Mouse (Mus musculus): ENCODE data around the gene Ric3.
A peak's percentile ranks its signal among the peaks of the same experiment; 100 is the strongest.

Ric3 gene

GRCm38 (mm10) chr7:109050831-109051230, 32.3 kb downstream of the Ric3 start:
- no peak for DNase-seq (ENCODE audit: low spot score in 2 of 2)

GRCm38 (mm10) chr7:109045876-109046275, 37.3 kb downstream of the Ric3 start:
- DNase-seq (ENCODE audit: low spot score in 2 of 2), result no peak

GRCm38 (mm10) chr7:109039445-109039844, 43.7 kb downstream of the Ric3 start:
- peak in 1 of 2 experiments; percentile 73 for DNase-seq (ENCODE audit: low spot score in 2 of 2)

- DNase-seq (ENCODE audit: low spot score in 2 of 2), result no peak
Observed at GRCm38 (mm10) chr7:109038987-109039386, 44.1 kb downstream of the Ric3 start.

GRCm38 (mm10) chr7:109038121-109038735, 44.9 kb downstream of the Ric3 start:
- no peak for DNase-seq (ENCODE audit: low spot score in 2 of 2)

GRCm38 (mm10) chr7:109032054-109032453, 51.1 kb downstream of the Ric3 start:
- no peak for DNase-seq (ENCODE audit: low spot score in 2 of 2)

- DNase-seq (ENCODE audit: low spot score in 2 of 2), result no peak
Observed at GRCm38 (mm10) chr7:109031331-109031730, 51.8 kb downstream of the Ric3 start.

- DNase-seq (ENCODE audit: low spot score in 2 of 2), result no peak
Observed at GRCm38 (mm10) chr7:109029961-109030465, 53.1 kb downstream of the Ric3 start.

- peak in 1 of 2 experiments; percentile 85 for DNase-seq (ENCODE audit: low spot score in 2 of 2)
Observed at GRCm38 (mm10) chr7:109028204-109028603, 54.9 kb downstream of the Ric3 start.

GRCm38 (mm10) chr7:109027721-109028120, 55.4 kb downstream of the Ric3 start:
- DNase-seq (ENCODE audit: low spot score in 2 of 2), result no peak

- DNase-seq (ENCODE audit: low spot score in 2 of 2), result no peak
Observed at GRCm38 (mm10) chr7:109026976-109027375, 56.2 kb downstream of the Ric3 start.

GRCm38 (mm10) chr7:109025743-109026142, 57.4 kb downstream of the Ric3 start:
- no peak for DNase-seq (ENCODE audit: low spot score in 2 of 2)

- peak in 1 of 2 experiments; percentile 83 for DNase-seq (ENCODE audit: low spot score in 2 of 2)
Observed at GRCm38 (mm10) chr7:109021428-109021827, 61.7 kb downstream of the Ric3 start.

GRCm38 (mm10) chr7:109019243-109019642, 63.9 kb downstream of the Ric3 start:
- no peak for DNase-seq (ENCODE audit: low spot score in 2 of 2)

- no peak for DNase-seq (ENCODE audit: low spot score in 2 of 2)
Observed at GRCm38 (mm10) chr7:109016378-109016923, 66.7 kb downstream of the Ric3 start.

- DNase-seq (ENCODE audit: low spot score in 2 of 2), result no peak
Observed at GRCm38 (mm10) chr7:109014851-109015250, 68.3 kb downstream of the Ric3 start.

GRCm38 (mm10) chr7:109012998-109013625, 70.0 kb downstream of the Ric3 start:
- peak in 1 of 2 experiments; percentile 58 for DNase-seq (ENCODE audit: low spot score in 2 of 2)

- no peak for DNase-seq (ENCODE audit: low spot score in 2 of 2)
Observed at GRCm38 (mm10) chr7:109012575-109012974, 70.6 kb downstream of the Ric3 start.

GRCm38 (mm10) chr7:109011596-109012180, 71.4 kb downstream of the Ric3 start:
- peak in 1 of 2 experiments; percentile 73 for DNase-seq (ENCODE audit: low spot score in 2 of 2)

GRCm38 (mm10) chr7:109010720-109011595, 72.2 kb downstream of the Ric3 start:
- DNase-seq (ENCODE audit: low spot score in 2 of 2), result peak in 1 of 2 experiments; percentile 54

- DNase-seq (ENCODE audit: low spot score in 2 of 2), result no peak
Observed at GRCm38 (mm10) chr7:109009260-109009659, 73.9 kb downstream of the Ric3 start.

- DNase-seq (ENCODE audit: low spot score in 2 of 2), result no peak
Observed at GRCm38 (mm10) chr7:109003653-109004052, 79.5 kb downstream of the Ric3 start.

Measured in left cerebral cortex, adult 9 months (tissue).